Mouse (Mus musculus) liver, adult 2 months (tissue): ENCODE measurements around the gene Tmem50b. TPM values are rescaled to one million over a fixed set of nuclear protein-coding genes. Genes with fewer than 3 reads are reported as not detected.

Experiments used
- DNase-seq: peaks from one replicate; pipeline ENCODE4 v3.0.0-alpha.2; 2011; ENCODE audit warnings: low read depth, low spot score; ENCODE audit errors: extremely low read depth
- H3K27ac ChIP-seq: fragments of 200-500 bp; replicated peaks from 2 replicates; pipeline ENCODE4 v1.5.1; 2012; ENCODE audit warnings: low read depth, mild to moderate bottlenecking, control low read depth, inconsistent platforms, low read length; ENCODE audit not compliant: insufficient read depth
- H3K27me3 ChIP-seq: fragments of 200-500 bp; 2 replicates; pipeline ENCODE4 v1.6.1; 2012; ENCODE audit warnings: mild to moderate bottlenecking, moderate library complexity, low read length, inconsistent platforms; ENCODE audit not compliant: control insufficient read depth, insufficient read depth
- H3K36me3 ChIP-seq: fragments of 200-500 bp; 2 replicates; pipeline ENCODE4 v1.6.1; 2012; ENCODE audit warnings: low read length, inconsistent platforms; ENCODE audit not compliant: control insufficient read depth, insufficient read depth
- H3K4me1 ChIP-seq: fragments of 200-500 bp; 2 replicates; pipeline ENCODE4 v1.6.1; 2011; ENCODE audit warnings: low read length; ENCODE audit not compliant: control insufficient read depth, insufficient read depth
- H3K4me3 ChIP-seq: fragments of 200-500 bp; 2 replicates; pipeline ENCODE4 v1.5.1; 2011; ENCODE audit warnings: low read depth, mild to moderate bottlenecking, control low read depth, low read length, moderate library complexity; ENCODE audit not compliant: insufficient read depth
- H3K79me2 ChIP-seq: fragments of 200-500 bp; 2 replicates; pipeline ENCODE4 v1.6.1; 2012; ENCODE audit warnings: inconsistent platforms, mild to moderate bottlenecking, low read length, moderate library complexity; ENCODE audit not compliant: control insufficient read depth, insufficient read depth
- H3K9ac ChIP-seq: fragments of 200-500 bp; 2 replicates; pipeline ENCODE4 v1.6.1; 2012; ENCODE audit warnings: low read depth, mild to moderate bottlenecking, control low read depth, inconsistent platforms, low read length
- CTCF ChIP-seq: fragments of 200-500 bp; IDR thresholded peaks from 2 replicates; pipeline ENCODE4 v1.5.1; 2011; ENCODE audit warnings: low read depth, low read length, control low read depth
- POLR2A ChIP-seq: fragments of 200-500 bp; IDR thresholded peaks from 2 replicates; pipeline ENCODE4 v1.6.1; 2011; ENCODE audit warnings: low read length, control low read depth; ENCODE audit not compliant: insufficient read depth; ENCODE audit errors: extremely low read depth
- WGBS: fragments of 180-500 bp; shearing (Covaris S2); methylation state at CpG from one replicate; pipeline ENCODE4 v1.1.7; 2018; 5-methylcytosine and 5-hydroxymethylcytosine counted together
- polyA plus RNA-seq: library from polyadenylated mRNA; depleted of rRNA; stranded (reverse); fragments of >200 nt; gene quantifications from 2 replicates; pipeline ENCODE4 v1.2.3, GENCODE M21; 2012
- total RNA-seq: library from RNA; depleted of rRNA; stranded (reverse); fragments of >200 nt; gene quantifications from 2 replicates; pipeline ENCODE4 v1.2.3, GENCODE M21; 2014

Tmem50b gene
- total and polyA plus RNA-seq, 2 experiments: 3.0 to 6.2 TPM

- WGBS: 11% methylated on average over 39 of the region's 39 CpGs
- peak within 1 kb of the TSS; percentile 82 for H3K27ac ChIP-seq
- H3K36me3 ChIP-seq: peaks cover 3% of the 10 kb centered on the region; the same call in 1 of the 2 replicates
- no peaks in the 10 kb centered on the region for H3K27me3 ChIP-seq
- peak; percentile 74 for DNase-seq
- H3K4me3 ChIP-seq: peak within 1 kb of the TSS; percentile 97
- peaks cover 4% of the 10 kb centered on the region; the same call in 1 of the 2 replicates for H3K4me1 ChIP-seq
- TF ChIP-seq CTCF: no peak
- peak; percentile 50; the same call in 1 of the 2 replicates for TF ChIP-seq POLR2A
- H3K79me2 ChIP-seq: peaks cover 3% of the 10 kb centered on the region; the same call in 1 of the 2 replicates
- peak within 1 kb of the TSS; percentile 94 for H3K9ac ChIP-seq
Measured at GRCm38 (mm10) chr16:91618511-91619501, 21.2 kb upstream of the Tmem50b start, which contains the start of gene Dnajc28. Gene Dnajc28 (minus strand): TSS chr16:91619026.

- no peak overlapping the region for H3K27ac ChIP-seq
- no peak for DNase-seq
- H3K9ac ChIP-seq: no peak overlapping the region
- H3K4me1 ChIP-seq: peaks cover 4% of the 10 kb centered on the region; the same call in 1 of the 2 replicates
- 89% methylated on average over 6 of the region's 6 CpGs for WGBS
- H3K4me3 ChIP-seq: no peak overlapping the region
- TF ChIP-seq CTCF: no peak
- no peak for TF ChIP-seq POLR2A
- H3K36me3 ChIP-seq: no peaks in the 10 kb centered on the region
- no peaks in the 10 kb centered on the region for H3K27me3 ChIP-seq
- peaks cover 3% of the 10 kb centered on the region; the same call in 1 of the 2 replicates for H3K79me2 ChIP-seq
Measured at GRCm38 (mm10) chr16:91614552-91614951, 17.0 kb upstream of the Tmem50b start.

- WGBS: 91% methylated on average over 5 of the region's 5 CpGs
- no peak overlapping the region for H3K9ac ChIP-seq
- no peak overlapping the region for H3K4me3 ChIP-seq
- no peaks in the 10 kb centered on the region for H3K27me3 ChIP-seq
- no peak for TF ChIP-seq POLR2A
- no peak for TF ChIP-seq CTCF
- no peak for DNase-seq
- no peaks in the 10 kb centered on the region for H3K79me2 ChIP-seq
- H3K27ac ChIP-seq: no peak overlapping the region
- H3K4me1 ChIP-seq: no peaks in the 10 kb centered on the region
- H3K36me3 ChIP-seq: no peaks in the 10 kb centered on the region
Measured at GRCm38 (mm10) chr16:91612525-91612924, 14.9 kb upstream of the Tmem50b start.

- Histone ChIP-seq H3K27me3 (no peaks in the 10 kb centered on the region), H3K36me3 (no peaks in the 10 kb centered on the region), H3K4me1 (no peaks in the 10 kb centered on the region), H3K79me2 (no peaks in the 10 kb centered on the region), H3K9ac (no peak overlapping the region), H3K27ac (no peak overlapping the region), H3K4me3 (no peak overlapping the region)
- TF ChIP-seq CTCF (no peak), POLR2A (no peak)
- WGBS: 62% methylated on average over 11 of the region's 11 CpGs
- peak; percentile 25 for DNase-seq
Measured at GRCm38 (mm10) chr16:91611248-91611647, 13.6 kb upstream of the Tmem50b start.

- peak; percentile 21 for DNase-seq
- no peak overlapping the region for H3K4me3 ChIP-seq
- H3K36me3 ChIP-seq: no peaks in the 10 kb centered on the region
- H3K79me2 ChIP-seq: no peaks in the 10 kb centered on the region
- H3K27me3 ChIP-seq: no peaks in the 10 kb centered on the region
- TF ChIP-seq POLR2A (no peak), CTCF (no peak)
- H3K9ac ChIP-seq: no peak overlapping the region
- no peaks in the 10 kb centered on the region for H3K4me1 ChIP-seq
- H3K27ac ChIP-seq: no peak overlapping the region
- WGBS: 47% methylated on average over 9 of the region's 9 CpGs
Measured at GRCm38 (mm10) chr16:91609501-91610245, 12.1 kb upstream of the Tmem50b start.
